Mouse (Mus musculus) small intestine, adult 2 months (tissue): ENCODE results near the gene Ppp1r1b.

Experiments used
- CTCF ChIP-seq: fragments of 200-500 bp; IDR thresholded peaks from 2 replicates; pipeline ENCODE4 v1.5.1; 2012; ENCODE audit warnings: low read depth, mild to moderate bottlenecking, control low read depth, inconsistent platforms, low read length, moderate library complexity, mixed read lengths; ENCODE audit not compliant: insufficient replicate concordance, insufficient read length; ENCODE audit errors: extremely low read depth
- POLR2A ChIP-seq: fragments of 200-500 bp; IDR thresholded peaks from 2 replicates; pipeline ENCODE4 v1.6.1; 2012; ENCODE audit warnings: low read depth, mild to moderate bottlenecking, control low read depth, inconsistent platforms, low read length, moderate library complexity

- TF ChIP-seq CTCF (no peak), POLR2A (no peak)
These were observed 23.5 kb downstream of the Ppp1r1b start for GRCm38 (mm10) chr11:98371556-98372240.
